Mouse (Mus musculus) CH12.LX (cell line): Measurements from ENCODE around the gene Aff1. TPM values are rescaled to one million over a fixed set of nuclear protein-coding genes. Genes with fewer than 3 reads are reported as not detected.

Experiments used
- DNase-seq: peaks from one replicate; pipeline ENCODE4 v3.0.0-alpha.2; 2013; ENCODE audit errors: extremely low read depth
- H3K27ac ChIP-seq: 2 replicates; pipeline ENCODE4 v1.5.1; 2012; ENCODE audit warnings: low read depth, mild to moderate bottlenecking, control low read depth, moderate library complexity; ENCODE audit not compliant: insufficient read depth
- H3K27me3 ChIP-seq: replicated peaks from 2 replicates; pipeline ENCODE3; 2012; ENCODE audit warnings: inconsistent platforms
- H3K36me3 ChIP-seq, 2 experiments: replicated peaks in 1 of 2; 2 replicates each; pipeline versions ENCODE3 to v1.6.1; 2012; ENCODE audit warnings: inconsistent platforms in 1 of 2, low read length in 1 of 2, mild to moderate bottlenecking in 1 of 2, mixed read lengths in 1 of 2, moderate library complexity in 1 of 2; ENCODE audit not compliant: control insufficient read depth in 1 of 2, insufficient read depth in 1 of 2
- H3K4me1 ChIP-seq, 2 experiments: 2 replicates each; pipeline ENCODE4 v1.6.1; 2012; ENCODE audit warnings: inconsistent platforms in 1 of 2, moderate library complexity in 1 of 2; ENCODE audit not compliant: insufficient read depth in 2 of 2, control insufficient read depth in 1 of 2
- H3K4me2 ChIP-seq: 2 replicates; pipeline ENCODE4 v1.6.1; 2012; ENCODE audit warnings: low read depth, mild to moderate bottlenecking, control low read depth; ENCODE audit not compliant: poor library complexity, insufficient read depth, severe bottlenecking
- H3K4me3 ChIP-seq, 3 experiments: fragments of 150-350 bp in 1 of 3; sonication (generic) in 1 of 3; replicated peaks in 1 of 3; 2 replicates each; pipeline versions ENCODE3 to v1.5.1; 2011 to 2012; ENCODE audit warnings: low read depth in 2 of 3, low read length in 2 of 3, mild to moderate bottlenecking in 2 of 3, moderate library complexity in 2 of 3, control low read depth in 1 of 3, improper control_type of control experiment in 1 of 3, inconsistent platforms in 1 of 3, mixed read lengths in 1 of 3; ENCODE audit not compliant: poor library complexity in 1 of 3
- H3K79me2 ChIP-seq: replicated peaks from 2 replicates; pipeline ENCODE4 v1.6.1; 2012; ENCODE audit warnings: mild to moderate bottlenecking, moderate library complexity; ENCODE audit not compliant: control insufficient read depth, poor library complexity, insufficient read depth, severe bottlenecking; ENCODE audit errors: extremely low read depth
- H3K9ac ChIP-seq: 2 replicates; pipeline ENCODE4 v1.6.1; 2012; ENCODE audit warnings: low read depth, mild to moderate bottlenecking, control low read depth, moderate library complexity; ENCODE audit not compliant: insufficient read depth
- H3K9me3 ChIP-seq: replicated peaks from 2 replicates; pipeline ENCODE3; 2012; ENCODE audit warnings: low read length, inconsistent platforms, mixed read lengths
- CHD1 ChIP-seq: IDR thresholded peaks from 2 replicates; pipeline ENCODE4 v1.6.1; 2012; ENCODE audit warnings: low read depth, low read length, improper control_type of control experiment, inconsistent platforms
- E2F4 ChIP-seq: IDR thresholded peaks from 2 replicates; pipeline ENCODE4 v1.6.1; 2011; ENCODE audit warnings: low read depth, low read length, improper control_type of control experiment; ENCODE audit not compliant: insufficient replicate concordance
- ELF1 ChIP-seq: IDR thresholded peaks from 2 replicates; pipeline ENCODE4 v1.6.1; 2014; ENCODE audit warnings: low read depth, mild to moderate bottlenecking, inconsistent platforms, low read length, improper control_type of control experiment
- EP300 ChIP-seq: IDR thresholded peaks from 2 replicates; pipeline ENCODE4 v1.6.1; 2011; ENCODE audit warnings: low read length, improper control_type of control experiment
- ETS1 ChIP-seq: conservative IDR thresholded peaks from 2 replicates; pipeline ENCODE4 v1.6.1; 2012; ENCODE audit warnings: low read depth, mild to moderate bottlenecking, inconsistent platforms, low read length, improper control_type of control experiment, moderate library complexity
- GABPA ChIP-seq: IDR thresholded peaks from 2 replicates; pipeline ENCODE4 v1.6.1; 2012; ENCODE audit warnings: low read depth, low read length, improper control_type of control experiment, inconsistent platforms; ENCODE audit not compliant: insufficient replicate concordance
- HCFC1 ChIP-seq: IDR thresholded peaks from 2 replicates; pipeline ENCODE4 v1.6.1; 2012; ENCODE audit warnings: low read depth, mild to moderate bottlenecking, inconsistent platforms, low read length, improper control_type of control experiment
- IRF4 ChIP-seq: IDR thresholded peaks from 2 replicates; pipeline ENCODE4 v1.6.1; 2014; ENCODE audit warnings: low read depth, mild to moderate bottlenecking, inconsistent platforms, low read length, improper control_type of control experiment
- JUND ChIP-seq: conservative IDR thresholded peaks from 2 replicates; pipeline ENCODE4 v1.6.1; 2011; ENCODE audit warnings: low read depth, low read length, improper control_type of control experiment
- KAT2A ChIP-seq: IDR thresholded peaks from 2 replicates; pipeline ENCODE4 v1.6.1; 2012; ENCODE audit warnings: low read length, improper control_type of control experiment, inconsistent platforms; ENCODE audit not compliant: insufficient replicate concordance
- MAFK ChIP-seq: IDR thresholded peaks from 2 replicates; pipeline ENCODE4 v1.6.1; 2011; ENCODE audit warnings: low read length, improper control_type of control experiment; ENCODE audit not compliant: insufficient replicate concordance
- MAX ChIP-seq: IDR thresholded peaks from 2 replicates; pipeline ENCODE4 v1.6.1; 2011; ENCODE audit warnings: low read length, improper control_type of control experiment
- MEF2A ChIP-seq: IDR thresholded peaks from 2 replicates; pipeline ENCODE4 v1.6.1; 2014; ENCODE audit warnings: low read depth, mild to moderate bottlenecking, inconsistent platforms, low read length, improper control_type of control experiment, borderline replicate concordance
- MYC ChIP-seq: IDR thresholded peaks from 2 replicates; pipeline ENCODE4 v1.6.1; 2011; ENCODE audit warnings: low read depth, mild to moderate bottlenecking, improper control_type of control experiment, low read length
- NELFE ChIP-seq: IDR thresholded peaks from 2 replicates; pipeline ENCODE4 v1.6.1; 2011; ENCODE audit warnings: low read depth, low read length, improper control_type of control experiment
- NRF1 ChIP-seq: IDR thresholded peaks from 2 replicates; pipeline ENCODE4 v1.6.1; 2014; ENCODE audit warnings: low read depth, mild to moderate bottlenecking, inconsistent platforms, low read length, improper control_type of control experiment, moderate library complexity
- PAX5 ChIP-seq: IDR thresholded peaks from 2 replicates; pipeline ENCODE4 v1.6.1; 2012; ENCODE audit warnings: low read length, inconsistent platforms, mixed read lengths
- RAD21 ChIP-seq: IDR thresholded peaks from 2 replicates; pipeline ENCODE4 v1.6.1; 2011; ENCODE audit warnings: low read depth, mild to moderate bottlenecking, low read length, improper control_type of control experiment, moderate library complexity
- RCOR1 ChIP-seq: conservative IDR thresholded peaks from 2 replicates; pipeline ENCODE4 v1.6.1; 2012; ENCODE audit warnings: low read depth, mild to moderate bottlenecking, inconsistent platforms, low read length, improper control_type of control experiment
- SMC3 ChIP-seq: IDR thresholded peaks from 2 replicates; pipeline ENCODE4 v1.6.1; 2011; ENCODE audit warnings: low read depth, low read length, improper control_type of control experiment
- TCF12 ChIP-seq: IDR thresholded peaks from 2 replicates; pipeline ENCODE4 v1.6.1; 2014; ENCODE audit warnings: low read depth, mild to moderate bottlenecking, inconsistent platforms, low read length, improper control_type of control experiment
- USF2 ChIP-seq: conservative IDR thresholded peaks from 2 replicates; pipeline ENCODE4 v1.6.1; 2011; ENCODE audit warnings: low read depth, low read length, improper control_type of control experiment
- ZC3H11A ChIP-seq: IDR thresholded peaks from 2 replicates; pipeline ENCODE4 v1.6.1; 2012; ENCODE audit warnings: low read depth, mild to moderate bottlenecking, inconsistent platforms, low read length, improper control_type of control experiment
- ZKSCAN1 ChIP-seq: IDR thresholded peaks from 2 replicates; pipeline ENCODE4 v1.6.1; 2012; ENCODE audit warnings: low read depth, inconsistent platforms, low read length, improper control_type of control experiment, borderline replicate concordance
- ZMIZ1 ChIP-seq: IDR thresholded peaks from 2 replicates; pipeline ENCODE4 v1.6.1; 2012; ENCODE audit warnings: low read depth, mild to moderate bottlenecking, inconsistent platforms, low read length, improper control_type of control experiment
- ZNF384 ChIP-seq: IDR thresholded peaks from 2 replicates; pipeline ENCODE4 v1.6.1; 2012; ENCODE audit warnings: low read depth, low read length, improper control_type of control experiment, inconsistent platforms
- dilution Hi-C: fragments of 300-500 bp; cut with MboI; formaldehyde crosslinking; loops from 2 replicates; pipeline ENCODE4 v1.14.3; 2020; ENCODE audit warnings: low sequenced_read_pairs; ENCODE audit not compliant: extremely low pct_unique_long_range_greater_than_20kb, extremely low pct_ligation_motif_present
- in situ Hi-C: fragments of 300-500 bp; cut with MboI; formaldehyde crosslinking; loops from 3 replicates; pipeline ENCODE4 v1.14.3; 2019; ENCODE audit warnings: low sequenced_read_pairs, low pct_ligation_motif_present, low pct_unique_long_range_greater_than_20kb, mixed read lengths
- polyA plus RNA-seq: library from polyadenylated mRNA; unstranded; fragments of >175 nt; gene quantifications from 2 replicates; pipeline ENCODE4 v1.2.1, GENCODE M21; 2012; ENCODE audit warnings: low read depth; ENCODE audit not compliant: insufficient read length
- total RNA-seq, 2 experiments: library from RNA; depleted of rRNA; stranded (reverse); fragments of 300-350 nt in 1 of 2; fragments of >200 nt in 1 of 2; gene quantifications; 2 replicates each; pipeline ENCODE4 v1.2.3; 2012 to 2014

The Aff1 gene
- total and polyA plus RNA-seq, 3 experiments, result 13.2 to 38.9 (median 21.8) TPM

DNA sequence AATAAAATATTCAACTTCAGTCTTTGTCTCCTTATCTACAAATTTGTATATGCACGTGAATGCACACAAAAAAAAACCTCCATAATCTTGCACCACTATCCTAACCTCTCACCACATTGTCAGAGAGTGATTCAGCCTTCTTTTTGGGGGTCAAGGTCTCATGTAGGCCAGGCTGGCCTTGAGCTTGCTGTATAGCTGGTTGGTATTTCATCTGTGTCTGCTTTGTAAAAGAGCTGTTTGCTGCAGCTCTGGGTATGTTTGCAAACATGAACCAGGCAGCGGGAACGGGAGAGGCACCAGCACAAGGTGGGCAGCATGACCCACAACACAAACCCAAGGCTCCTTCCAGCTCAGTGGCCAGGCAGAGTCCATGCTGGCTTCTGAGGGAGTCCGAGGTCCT lies 18.6 kb upstream of the Aff1 start:
- no peaks in the 10 kb centered on the region for H3K36me3 ChIP-seq
- dilution Hi-C loops, result no loop called here
- no peaks in the 10 kb centered on the region for H3K27me3 ChIP-seq
- H3K4me2 ChIP-seq, result no peak overlapping the region
- no peak overlapping the region for H3K4me3 ChIP-seq
- in situ Hi-C loops, result no loop called here
- H3K27ac ChIP-seq, result no peak overlapping the region
- no peaks in the 10 kb centered on the region for H3K79me2 ChIP-seq
- no peaks in the 10 kb centered on the region for H3K9me3 ChIP-seq
- H3K9ac ChIP-seq, result no peak overlapping the region
- H3K4me1 ChIP-seq, result peaks cover 4 to 7% of the 10 kb centered on the region in 2 experiments; a peak in 2 of 4 replicates
- TF ChIP-seq E2F4, result no peak
- no peak for TF ChIP-seq ZNF384
- no peak for TF ChIP-seq MAFK
- no peak for TF ChIP-seq IRF4
- TF ChIP-seq KAT2A, result no peak
- TF ChIP-seq MEF2A, result no peak
- TF ChIP-seq TCF12, result no peak
- no peak for TF ChIP-seq ZMIZ1
- TF ChIP-seq NELFE, result no peak
- TF ChIP-seq ZC3H11A, result no peak
- TF ChIP-seq NRF1, result no peak
- TF ChIP-seq USF2, result no peak
- TF ChIP-seq ELF1, result no peak
- no peak for TF ChIP-seq GABPA
- no peak for TF ChIP-seq CHD1
- no peak for TF ChIP-seq RCOR1
- TF ChIP-seq PAX5, result no peak
- no peak for TF ChIP-seq ZKSCAN1
- no peak for DNase-seq

DNA sequence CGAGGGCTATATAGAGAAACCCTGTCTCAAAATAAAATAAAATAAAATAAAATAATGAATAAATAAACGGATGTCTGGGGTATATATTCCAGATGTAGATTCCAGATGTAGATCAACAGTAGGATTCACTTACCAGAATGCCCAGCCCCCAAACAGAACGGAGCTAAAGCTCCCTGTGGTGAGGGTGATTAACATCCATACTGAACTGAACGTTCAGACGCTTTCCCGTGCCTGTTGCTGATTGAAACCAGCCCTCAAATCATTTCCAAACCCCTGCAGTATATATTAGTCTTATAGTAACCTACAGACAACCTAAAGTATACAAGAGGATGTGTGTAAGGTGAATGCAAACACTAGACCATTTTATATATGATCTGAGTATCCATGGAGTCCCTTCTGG lies 17.7 kb upstream of the Aff1 start:
- Histone ChIP-seq H3K27ac (no peak overlapping the region), H3K4me3 (no peak overlapping the region), H3K9ac (no peak overlapping the region), H3K4me1 (peaks cover 7 to 13% of the 10 kb centered on the region in 2 experiments; a peak in 3 of 4 replicates), H3K27me3 (no peaks in the 10 kb centered on the region), H3K9me3 (no peaks in the 10 kb centered on the region), H3K79me2 (no peaks in the 10 kb centered on the region), H3K4me2 (no peak overlapping the region), H3K36me3 (no peaks in the 10 kb centered on the region)
- TF ChIP-seq JUND, result no peak
- TF ChIP-seq ETS1, result no peak
- TF ChIP-seq EP300, result no peak
- TF ChIP-seq RAD21, result no peak
- no peak for TF ChIP-seq SMC3
- TF ChIP-seq MAX, result no peak
- no peak for TF ChIP-seq MEF2A
- no peak for TF ChIP-seq RCOR1
- no peak for TF ChIP-seq NRF1
- no peak for TF ChIP-seq HCFC1
- TF ChIP-seq MYC, result no peak
- no peak for TF ChIP-seq ZNF384
- TF ChIP-seq TCF12, result no peak
- no peak for TF ChIP-seq KAT2A
- TF ChIP-seq ELF1, result no peak
- DNase-seq, result no peak
- dilution Hi-C loops (no loop called here), in situ Hi-C loops (no loop called here)
